Mouse (Mus musculus) frontal cortex, postnatal 10 days (tissue): Measurements from ENCODE around the gene Slc37a2.
A peak's percentile ranks its signal among the peaks of the same experiment; 100 is the strongest.
"Not testable (repeated sequence)": the region's sequence is repeated elsewhere in the genome, so short reads cannot be mapped to it uniquely, and the experiment has no call there.

Source experiments
- DNase-seq, 2 experiments: peaks; one replicate each; pipeline ENCODE4 v3.0.0; 2022; ENCODE audit warnings: low spot score in 2 of 2, mixed read lengths in 1 of 2

The Slc37a2 gene

GRCm38 (mm10) chr9:37255149-37255888 lies at the start of gene Slc37a2:
Gene Slc37a2, minus strand, starts transcription at chr9:37255738.
- DNase-seq, result peak; percentile 66 to 69

- no peak for DNase-seq
Observed at GRCm38 (mm10) chr9:37301720-37302119, 46.2 kb upstream of the Slc37a2 start.

GRCm38 (mm10) chr9:37300501-37300900 lies 45.0 kb upstream of the Slc37a2 start:
- DNase-seq, result not testable (repeated sequence)

GRCm38 (mm10) chr9:37295586-37295985 lies 40.0 kb upstream of the Slc37a2 start:
- no peak for DNase-seq

- no peak for DNase-seq
Observed at GRCm38 (mm10) chr9:37266622-37267021, 11.1 kb upstream of the Slc37a2 start.

GRCm38 (mm10) chr9:37255889-37256225 lies 319 bp upstream of the Slc37a2 start:
- DNase-seq, result peak in 1 of 2 experiments; percentile 52

- DNase-seq, result no peak
Observed at GRCm38 (mm10) chr9:37254531-37255110, 917 bp downstream of the Slc37a2 start.

- DNase-seq, result no peak
Observed at GRCm38 (mm10) chr9:37250631-37251030, 4.9 kb downstream of the Slc37a2 start.

- DNase-seq, result no peak
Observed at GRCm38 (mm10) chr9:37249976-37250375, 5.6 kb downstream of the Slc37a2 start.

- no peak for DNase-seq
Observed at GRCm38 (mm10) chr9:37248381-37248906, 7.1 kb downstream of the Slc37a2 start.

- DNase-seq, result peak in 1 of 2 experiments; percentile 49
Observed at GRCm38 (mm10) chr9:37247429-37247828, 8.1 kb downstream of the Slc37a2 start.

- no peak for DNase-seq
Observed at GRCm38 (mm10) chr9:37245810-37246209, 9.7 kb downstream of the Slc37a2 start.

GRCm38 (mm10) chr9:37245404-37245803 lies 10.1 kb downstream of the Slc37a2 start:
- no peak for DNase-seq

- DNase-seq, result no peak
Observed at GRCm38 (mm10) chr9:37244600-37244999, 10.9 kb downstream of the Slc37a2 start.

- no peak for DNase-seq
Observed at GRCm38 (mm10) chr9:37242764-37243163, 12.8 kb downstream of the Slc37a2 start.

- no peak for DNase-seq
Observed at GRCm38 (mm10) chr9:37235951-37236737, 19.4 kb downstream of the Slc37a2 start.

GRCm38 (mm10) chr9:37232201-37233195 lies 23.0 kb downstream of the Slc37a2 start:
- no peak for DNase-seq

- no peak for DNase-seq
Observed at GRCm38 (mm10) chr9:37230486-37231195, 24.9 kb downstream of the Slc37a2 start.

- DNase-seq, result peak; percentile 50 to 67
Observed at GRCm38 (mm10) chr9:37229880-37230325, 25.6 kb downstream of the Slc37a2 start.

GRCm38 (mm10) chr9:37225581-37225980 lies 30.0 kb downstream of the Slc37a2 start:
- no peak for DNase-seq
